Comparison of ENCODE assay signal across 30 mouse cellular contexts in genomic region chr5:3666585-3666984, GRCm38 (mm10). TPM values are rescaled to one million over a fixed set of nuclear protein-coding genes. Genes with fewer than 3 reads are reported as not detected.
A peak's percentile ranks its signal among the peaks of the same experiment; 100 is the strongest.
DNase-seq lines count a peak whose midpoint lies in the region; ATAC-seq lines count a peak whose summit lies in the region.
"Had no signal": no experiment of that assay in that cellular context is flagged by ENCODE, and none has a peak within 500 bp of the region (broad histone marks: within the 10 kb centered on the region; RNA-seq: fewer than 3 reads in every experiment).

No protein-coding gene starts in this region.

- H3K4me3 ChIP-seq in embryonic facial prominence, embryonic 14.5 days (ENCODE audit: low read depth, low read length) = no peak overlapping the region
- H3K4me3 ChIP-seq in limb, embryonic 13.5 days = no peak overlapping the region
- no peak overlapping the region for H3K4me3 ChIP-seq in forebrain, embryonic 11.5 days (ENCODE audit: low read depth, low read length)
- H3K4me3 ChIP-seq: heart, embryonic 10.5 days; intestine, embryonic 15.5 days; neural tube, embryonic 12.5 days had no signal

- no peaks in the 10 kb centered on the region for H3K4me1 ChIP-seq in embryonic facial prominence, embryonic 14.5 days (ENCODE audit: control insufficient read depth, insufficient read depth, low read length)
- peaks cover 11% of the 10 kb centered on the region; the same call in 1 of the 2 replicates for H3K4me1 ChIP-seq in limb, embryonic 13.5 days
- no peaks in the 10 kb centered on the region for H3K4me1 ChIP-seq in forebrain, embryonic 11.5 days (replicated peaks; ENCODE audit: control insufficient read depth, insufficient read depth, low read length)
- H3K4me1 ChIP-seq: heart, embryonic 10.5 days; intestine, embryonic 15.5 days; neural tube, embryonic 12.5 days had no signal

- intact Hi-C loops in heart, postnatal 25 days (cut with DNase I) = no loop called here

- peak; percentile 72 for ATAC-seq in CD4-positive, CD25-positive, alpha-beta regulatory T cell, adult 4 months
- no peak for ATAC-seq in embryonic facial prominence, embryonic 14.5 days (ENCODE audit: low read depth)
- ATAC-seq in limb, embryonic 13.5 days (ENCODE audit: low FRiP score, low read depth) = no peak
- no peak for ATAC-seq in forebrain, embryonic 11.5 days (replicated peaks; ENCODE audit: low FRiP score)
- ATAC-seq: forebrain, embryonic 16.5 days; intestine, embryonic 15.5 days had no signal

- no peaks in the 10 kb centered on the region for H3K27me3 ChIP-seq in embryonic facial prominence, embryonic 14.5 days (replicated peaks; ENCODE audit: control insufficient read depth, insufficient read depth, low read length)
- no peaks in the 10 kb centered on the region for H3K27me3 ChIP-seq in limb, embryonic 13.5 days
- no peaks in the 10 kb centered on the region for H3K27me3 ChIP-seq in forebrain, embryonic 11.5 days (ENCODE audit: control insufficient read depth, insufficient read depth, low read length)
- H3K27me3 ChIP-seq: intestine, embryonic 15.5 days; neural tube, embryonic 12.5 days had no signal

- H3K9ac ChIP-seq in embryonic facial prominence, embryonic 14.5 days (ENCODE audit: low read depth, low read length) = no peak overlapping the region
- no peak overlapping the region for H3K9ac ChIP-seq in limb, embryonic 13.5 days
- no peak overlapping the region for H3K9ac ChIP-seq in forebrain, embryonic 11.5 days (ENCODE audit: low read length)
- H3K9ac ChIP-seq: intestine, embryonic 15.5 days; neural tube, embryonic 12.5 days had no signal

- WGBS in embryonic facial prominence, embryonic 14.5 days = 61% methylated on average over 12 of the region's 12 CpGs
- WGBS in limb, embryonic 13.5 days = 60% methylated on average over 12 of the region's 12 CpGs
- WGBS in forebrain, embryonic 11.5 days = 90% methylated on average over 12 of the region's 12 CpGs

- DNase-seq in embryonic facial prominence, embryonic 14.5 days (ENCODE audit: low spot score) = no peak
- DNase-seq in thymus, postnatal 0 days (ENCODE audit: low spot score) = peak; percentile 38
- DNase-seq in heart, postnatal 25 days (ENCODE audit: low spot score) = no peak
- no peak for DNase-seq in forebrain, embryonic 11.5 days (ENCODE audit: low spot score)
- DNase-seq in right cerebral cortex, postnatal 10 days (ENCODE audit: low spot score in 2 of 2) = no peak
- no peak for DNase-seq in right cerebral cortex, adult 18-20 months
- DNase-seq: adrenal gland, postnatal 25 days; B cell, adult 2 months; cerebellum, adult 11-12 months; cerebellum, postnatal 25 days; kidney, adult 9 months; kidney, postnatal 4 days; lung, adult 18-20 months; lung, postnatal 14 days; right cerebral cortex, postnatal 14 days had no signal

- H3K9me3 ChIP-seq in embryonic facial prominence, embryonic 14.5 days (ENCODE audit: control insufficient read depth, low read length) = no peaks in the 10 kb centered on the region
- H3K9me3 ChIP-seq in limb, embryonic 13.5 days = no peaks in the 10 kb centered on the region
- H3K9me3 ChIP-seq in forebrain, embryonic 11.5 days (ENCODE audit: control insufficient read depth, low read length) = no peaks in the 10 kb centered on the region
- H3K9me3 ChIP-seq: heart, embryonic 10.5 days; intestine, embryonic 15.5 days; neural tube, embryonic 12.5 days had no signal

- 0 out of 2 replicates have a peak overlapping the region, but pooled peaks have one; percentile 14 for H3K4me2 ChIP-seq in embryonic facial prominence, embryonic 14.5 days (ENCODE audit: low read depth, low read length)
- peak overlapping the region; percentile 28 for H3K4me2 ChIP-seq in limb, embryonic 13.5 days (replicated peaks)
- H3K4me2 ChIP-seq in forebrain, embryonic 11.5 days (ENCODE audit: low read depth, low read length, severe bottlenecking) = no peak overlapping the region
- H3K4me2 ChIP-seq: intestine, embryonic 15.5 days; liver, embryonic 11.5 days; neural tube, embryonic 12.5 days had no signal

- no peaks in the 10 kb centered on the region for H3K36me3 ChIP-seq in embryonic facial prominence, embryonic 14.5 days (ENCODE audit: control insufficient read depth, insufficient read depth, low read length)
- no peaks in the 10 kb centered on the region for H3K36me3 ChIP-seq in limb, embryonic 13.5 days
- H3K36me3 ChIP-seq in forebrain, embryonic 11.5 days (ENCODE audit: control insufficient read depth, insufficient read depth, low read length) = no peaks in the 10 kb centered on the region
- H3K36me3 ChIP-seq: heart, embryonic 10.5 days; intestine, embryonic 15.5 days; neural tube, embryonic 12.5 days had no signal

- no peak overlapping the region; the same call in 1 of the 2 replicates for H3K27ac ChIP-seq in embryonic facial prominence, embryonic 14.5 days (replicated peaks; ENCODE audit: low read depth, low read length)
- H3K27ac ChIP-seq in limb, embryonic 13.5 days = no peak overlapping the region
- H3K27ac ChIP-seq in forebrain, embryonic 11.5 days (ENCODE audit: low read depth, low read length) = no peak overlapping the region
- H3K27ac ChIP-seq: heart, embryonic 10.5 days; intestine, embryonic 15.5 days; neural tube, embryonic 12.5 days had no signal

RNA-seq across cellular contexts. Expression of gene Gatad1, which starts 9.6 kb away (rescaled TPM):
- 10 to 100 TPM; 30.8 to 35.2 TPM for polyA plus RNA-seq in CD4-positive, CD25-positive, alpha-beta regulatory T cell, adult 4 months (2017; shearing (Covaris generic))
- 65.2 and 65.8 TPM in 2 replicates for polyA plus RNA-seq in embryonic facial prominence, embryonic 14.5 days (2014; fragmentation: Nextera tagmentation; extraction: Ambion mirVana)
- 60.8 and 63.3 TPM in 2 replicates for polyA plus RNA-seq in limb, embryonic 13.5 days (2015; fragmentation: Nextera tagmentation; extraction: Ambion mirVana)
- 51.2 and 53.5 TPM in 2 replicates for polyA plus RNA-seq in thymus, postnatal 0 days (2015; fragmentation: Nextera tagmentation; extraction: Ambion mirVana)
- 10 to 100 TPM; 95.4 to 98.0 TPM for total RNA-seq in heart, postnatal 25 days (2021)
- polyA plus RNA-seq in forebrain, embryonic 11.5 days (2014; fragmentation: Nextera tagmentation; extraction: Ambion mirVana) = 75.4 and 79.5 TPM in 2 replicates

RNA-seq across cellular contexts. Expression of gene Tmbim7, which starts 15.6 kb away (rescaled TPM):
- polyA plus RNA-seq in CD4-positive, CD25-positive, alpha-beta regulatory T cell, adult 4 months (2017; shearing (Covaris generic)) = not detected
- polyA plus RNA-seq in embryonic facial prominence, embryonic 14.5 days (2014; fragmentation: Nextera tagmentation; extraction: Ambion mirVana) = not detected in 2 replicates
- not detected in 2 replicates for polyA plus RNA-seq in limb, embryonic 13.5 days (2015; fragmentation: Nextera tagmentation; extraction: Ambion mirVana)
- polyA plus RNA-seq in thymus, postnatal 0 days (2015; fragmentation: Nextera tagmentation; extraction: Ambion mirVana) = not detected in 2 replicates
- total RNA-seq in heart, postnatal 25 days (2021) = not detected
- not detected in 2 replicates for polyA plus RNA-seq in forebrain, embryonic 11.5 days (2014; fragmentation: Nextera tagmentation; extraction: Ambion mirVana)
- total RNA-seq: adrenal gland, postnatal 25 days; ES-E14; gastrocnemius, postnatal 4 days; layer of hippocampus, postnatal 14 days; left cerebral cortex, postnatal 10 days had no signal
- polyA plus RNA-seq: forebrain, embryonic 16.5 days; heart, embryonic 10.5 days; heart, postnatal 0 days; hindbrain, embryonic 11.5 days; intestine, embryonic 15.5 days; liver, embryonic 11.5 days; neural tube, embryonic 12.5 days; spleen, adult 2 months; stomach, embryonic 14.5 days had no signal
